Mouse (Mus musculus) neural tube, embryonic 12.5 days (tissue): Measurements from ENCODE around the gene Cd207. TPM values are rescaled to one million over a fixed set of nuclear protein-coding genes. Genes with fewer than 3 reads are reported as not detected.

Source experiments
- ATAC-seq: fragments of 200-750 bp; cut with Nextera tagmentation; 2 replicates; pipeline ENCODE4 v1.8.0; 2017; ENCODE audit warnings: low read depth, mild to moderate bottlenecking, moderate TSS enrichment, moderate library complexity; ENCODE audit not compliant: low FRiP score
- H3K27ac ChIP-seq: fragments of 300-500 bp; sonication (generic); 2 replicates; pipeline ENCODE4 v1.5.1; 2016
- H3K27me3 ChIP-seq: fragments of 300-500 bp; sonication (generic); replicated peaks from 2 replicates; pipeline ENCODE4 v1.6.1; 2016; ENCODE audit warnings: mild to moderate bottlenecking
- H3K36me3 ChIP-seq: fragments of 300-500 bp; sonication (generic); 2 replicates; pipeline ENCODE4 v1.6.1; 2016; ENCODE audit warnings: mild to moderate bottlenecking
- H3K4me1 ChIP-seq: fragments of 300-500 bp; sonication (generic); 2 replicates; pipeline ENCODE4 v1.6.1; 2016
- H3K4me2 ChIP-seq: fragments of 300-500 bp; sonication (generic); replicated peaks from 2 replicates; pipeline ENCODE4 v1.6.1; 2016; ENCODE audit warnings: mild to moderate bottlenecking
- H3K4me3 ChIP-seq: fragments of 300-500 bp; sonication (generic); 2 replicates; pipeline ENCODE4 v1.5.1; 2016
- H3K9ac ChIP-seq: fragments of 300-500 bp; sonication (generic); 2 replicates; pipeline ENCODE4 v1.6.1; 2016; ENCODE audit warnings: mild to moderate bottlenecking
- H3K9me3 ChIP-seq: fragments of 300-500 bp; sonication (generic); 2 replicates; pipeline ENCODE4 v1.6.1; 2016; ENCODE audit warnings: mild to moderate bottlenecking
- WGBS: fragments of 180-500 bp; shearing (Covaris S2); methylation state at CpG from one replicate; pipeline ENCODE4 v1.1.7; 2016; 5-methylcytosine and 5-hydroxymethylcytosine counted together
- polyA plus RNA-seq: library from polyadenylated mRNA; unstranded; fragments of >200 nt; fragmentation: Nextera tagmentation; extraction: Ambion mirVana; gene quantifications from 2 replicates; pipeline ENCODE4 v1.2.1, GENCODE M21; 2016

Gene Cd207
- polyA plus RNA-seq, 1 experiment from 2014 or later, result not detected

DNA sequence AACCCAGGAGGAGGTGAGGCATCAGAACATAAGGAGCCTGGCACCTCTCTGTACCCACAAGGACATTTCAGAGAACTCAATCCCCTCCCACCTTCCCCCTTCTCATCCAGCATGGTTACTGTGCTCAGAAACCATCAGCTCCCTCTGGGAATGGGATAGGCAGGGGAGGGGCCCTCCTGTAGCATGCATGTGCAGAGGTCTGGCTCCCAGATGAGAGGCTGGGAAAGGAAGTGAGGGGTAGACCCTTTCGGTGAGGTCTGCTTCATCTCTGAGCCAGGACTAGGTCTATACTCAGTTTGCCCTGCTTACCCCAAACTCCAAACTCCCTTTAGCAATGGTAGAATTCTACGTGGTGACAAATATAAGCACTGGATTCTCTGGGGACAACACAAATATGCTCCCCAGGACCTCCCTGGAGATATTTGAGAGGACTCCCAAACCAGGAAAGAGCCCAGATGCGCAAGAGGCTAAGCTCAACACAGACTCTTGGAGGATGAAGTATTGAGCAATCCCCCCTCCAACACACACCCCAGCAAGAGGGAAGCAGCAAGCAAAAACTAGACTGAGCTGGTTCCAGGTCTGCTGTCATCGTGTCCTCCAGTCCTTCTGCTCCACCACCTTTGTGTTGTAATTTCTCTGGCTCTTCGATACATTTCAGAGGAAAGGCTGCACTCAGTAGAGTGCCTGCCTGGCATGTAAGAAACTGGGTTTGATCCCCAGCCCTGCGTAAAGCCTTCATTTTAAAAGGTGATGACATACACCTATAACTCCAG is 30.3 kb upstream of the Cd207 start:
- no peak for ATAC-seq
- Histone ChIP-seq H3K4me3 (no peak overlapping the region), H3K9ac (no peak overlapping the region), H3K4me2 (no peak overlapping the region), H3K36me3 (no peaks in the 10 kb centered on the region), H3K27ac (no peak overlapping the region), H3K27me3 (peaks cover 99% of the 10 kb centered on the region), H3K4me1 (peaks cover 16% of the 10 kb centered on the region), H3K9me3 (no peaks in the 10 kb centered on the region)
- 5% methylated on average over 6 of the region's 6 CpGs for WGBS

DNA sequence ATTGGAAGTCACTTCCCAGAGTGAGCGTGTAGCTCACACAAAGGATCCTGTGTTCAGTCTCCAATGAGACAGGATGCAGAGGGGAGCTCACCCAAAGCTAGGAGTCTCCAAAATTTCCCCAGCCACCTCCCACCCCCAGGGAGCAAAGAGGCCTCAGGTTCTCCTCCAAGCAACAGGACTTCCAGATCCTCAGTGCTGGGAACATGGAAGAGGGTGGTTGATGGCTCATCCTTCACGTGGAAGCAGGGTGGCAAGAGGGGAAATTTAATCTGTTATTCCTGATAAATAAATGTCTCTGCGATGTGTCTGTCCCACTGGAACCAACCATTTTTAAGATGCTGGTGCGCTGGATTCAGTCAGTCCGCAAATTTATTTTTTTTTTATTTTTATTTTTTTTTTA is 27.0 kb upstream of the Cd207 start:
- H3K9ac ChIP-seq, result no peak overlapping the region
- no peaks in the 10 kb centered on the region for H3K9me3 ChIP-seq
- H3K4me2 ChIP-seq, result no peak overlapping the region
- no peak for ATAC-seq
- WGBS, result 16% methylated on average over 5 of the region's 5 CpGs
- no peak overlapping the region for H3K4me3 ChIP-seq
- no peak overlapping the region for H3K27ac ChIP-seq
- no peaks in the 10 kb centered on the region for H3K36me3 ChIP-seq
- H3K4me1 ChIP-seq, result no peaks in the 10 kb centered on the region
- peaks cover 94% of the 10 kb centered on the region for H3K27me3 ChIP-seq

DNA sequence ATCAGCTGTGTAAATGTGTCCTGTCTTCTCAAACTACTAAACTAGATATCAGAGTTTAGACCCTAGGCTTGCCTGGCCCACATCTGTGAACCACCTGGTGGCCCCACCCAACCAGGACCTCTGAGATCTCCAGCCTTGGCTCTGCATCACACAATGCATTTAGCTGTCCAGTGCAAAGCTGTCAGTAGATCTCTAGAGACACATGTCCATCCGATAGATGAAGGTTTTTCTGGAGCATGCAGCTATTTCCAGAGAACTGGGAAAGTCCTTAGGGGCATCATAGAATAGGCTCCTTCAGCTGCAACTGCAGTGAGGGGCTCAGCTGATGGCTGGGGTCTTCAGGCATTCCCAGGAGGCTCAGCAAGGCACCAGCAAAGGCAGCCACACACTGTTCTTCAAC is 26.6 kb upstream of the Cd207 start:
- 8% methylated on average over 1 of the region's 1 CpGs for WGBS
- Histone ChIP-seq H3K4me1 (no peaks in the 10 kb centered on the region), H3K9ac (no peak overlapping the region), H3K4me3 (no peak overlapping the region), H3K4me2 (no peak overlapping the region), H3K27ac (no peak overlapping the region), H3K9me3 (no peaks in the 10 kb centered on the region), H3K27me3 (peaks cover 94% of the 10 kb centered on the region), H3K36me3 (no peaks in the 10 kb centered on the region)
- ATAC-seq, result no peak

- peaks cover 94% of the 10 kb centered on the region for H3K27me3 ChIP-seq
- no peak for ATAC-seq
- no peak overlapping the region for H3K9ac ChIP-seq
- H3K4me3 ChIP-seq, result no peak overlapping the region
- no peaks in the 10 kb centered on the region for H3K4me1 ChIP-seq
- H3K4me2 ChIP-seq, result no peak overlapping the region
- WGBS, result 2% methylated on average over 10 of the region's 10 CpGs
- H3K27ac ChIP-seq, result no peak overlapping the region
- H3K36me3 ChIP-seq, result no peaks in the 10 kb centered on the region
- no peaks in the 10 kb centered on the region for H3K9me3 ChIP-seq
These were observed 26.0 kb upstream of the Cd207 start for GRCm38 (mm10) chr6:83703722-83704078.

DNA sequence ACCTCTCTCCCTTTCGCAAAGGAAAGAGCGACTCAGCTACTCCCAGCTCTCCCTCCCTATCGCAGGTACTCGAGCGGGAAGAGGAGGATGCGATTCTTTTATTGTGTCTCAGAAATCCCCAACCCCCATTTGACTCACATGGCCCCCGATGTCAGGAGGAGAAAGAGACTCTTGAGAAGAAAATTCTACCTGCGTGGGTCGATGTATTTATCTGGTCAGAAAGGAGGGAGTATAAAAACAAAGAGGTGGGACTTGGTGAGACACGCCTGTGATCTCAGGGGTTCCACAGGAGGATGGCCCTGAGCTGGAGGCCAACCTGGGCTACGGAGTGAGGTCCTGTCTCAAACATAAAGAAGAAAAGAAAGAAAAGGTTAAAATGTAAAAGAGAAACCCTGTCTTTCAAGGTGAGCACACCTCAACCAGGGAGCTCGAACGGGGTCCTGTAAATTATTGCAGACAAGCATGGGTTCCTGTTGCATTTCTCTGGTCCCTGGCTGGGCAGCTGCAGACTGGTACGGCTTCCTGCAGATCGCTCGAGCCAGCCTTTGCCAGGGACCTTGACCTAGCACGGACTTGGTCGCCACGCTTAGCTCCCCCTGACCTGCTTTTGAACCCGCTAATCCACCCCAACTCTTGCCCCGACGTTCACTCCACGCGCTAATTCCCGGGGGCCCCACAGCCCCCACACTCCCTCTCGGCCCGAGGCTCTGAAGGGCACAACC is 25.5 kb upstream of the Cd207 start:
- Histone ChIP-seq H3K9me3 (no peaks in the 10 kb centered on the region), H3K9ac (no peak overlapping the region), H3K27ac (no peak overlapping the region), H3K4me1 (no peaks in the 10 kb centered on the region), H3K36me3 (no peaks in the 10 kb centered on the region), H3K4me3 (no peak overlapping the region), H3K4me2 (no peak overlapping the region), H3K27me3 (peaks cover 94% of the 10 kb centered on the region)
- WGBS, result under 1% methylated on average over 27 of the region's 27 CpGs
- ATAC-seq, result no peak

DNA sequence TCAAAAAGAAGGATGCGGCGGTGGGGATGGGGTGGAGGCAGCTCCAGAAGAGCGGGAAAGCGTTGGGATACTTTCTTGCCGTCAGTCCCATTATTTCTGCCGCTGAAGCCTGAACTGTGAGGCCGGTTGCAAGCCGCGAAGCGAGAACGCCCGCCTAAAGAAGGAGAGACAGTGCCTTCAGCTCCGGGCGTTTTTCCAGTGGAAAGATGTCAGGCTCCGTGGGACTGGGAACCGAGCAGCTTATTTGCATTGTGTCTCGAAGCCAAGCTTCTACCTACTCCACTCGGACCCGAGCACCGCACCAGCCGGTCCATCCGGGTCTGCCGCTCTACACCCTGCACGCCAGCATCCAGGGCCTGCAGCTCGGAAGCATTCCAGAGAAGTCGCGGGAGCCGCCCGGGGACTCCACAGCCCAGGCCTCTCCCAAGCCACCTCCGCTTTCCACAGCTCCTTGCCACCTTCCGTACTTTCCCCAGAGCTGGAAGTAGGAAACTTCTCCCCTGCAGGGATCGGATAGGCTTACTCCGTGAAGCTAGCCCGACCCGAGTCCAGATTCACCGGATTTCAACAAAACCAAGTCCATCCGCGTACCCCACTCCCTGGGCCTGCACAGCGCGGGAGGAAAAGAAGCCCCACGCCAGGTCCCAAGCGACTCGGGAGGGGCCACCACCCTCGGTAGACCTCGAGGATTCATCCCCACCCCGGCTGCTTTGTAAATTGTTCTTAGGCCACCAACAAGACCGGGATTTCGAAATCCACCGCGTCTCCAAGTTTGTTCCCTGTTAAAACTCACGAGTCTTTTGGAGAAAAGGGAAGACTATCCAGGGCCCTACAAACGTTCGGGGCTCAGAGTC is 24.7 kb upstream of the Cd207 start:
- Histone ChIP-seq H3K4me3 (no peak overlapping the region), H3K27ac (no peak overlapping the region), H3K9me3 (no peaks in the 10 kb centered on the region), H3K4me2 (0 out of 2 replicates have a peak overlapping the region, but pooled peaks have one; percentile 2), H3K4me1 (no peaks in the 10 kb centered on the region), H3K9ac (no peak overlapping the region), H3K27me3 (peaks cover 94% of the 10 kb centered on the region), H3K36me3 (no peaks in the 10 kb centered on the region)
- WGBS, result under 1% methylated on average over 53 of the region's 53 CpGs
- no peak for ATAC-seq

DNA sequence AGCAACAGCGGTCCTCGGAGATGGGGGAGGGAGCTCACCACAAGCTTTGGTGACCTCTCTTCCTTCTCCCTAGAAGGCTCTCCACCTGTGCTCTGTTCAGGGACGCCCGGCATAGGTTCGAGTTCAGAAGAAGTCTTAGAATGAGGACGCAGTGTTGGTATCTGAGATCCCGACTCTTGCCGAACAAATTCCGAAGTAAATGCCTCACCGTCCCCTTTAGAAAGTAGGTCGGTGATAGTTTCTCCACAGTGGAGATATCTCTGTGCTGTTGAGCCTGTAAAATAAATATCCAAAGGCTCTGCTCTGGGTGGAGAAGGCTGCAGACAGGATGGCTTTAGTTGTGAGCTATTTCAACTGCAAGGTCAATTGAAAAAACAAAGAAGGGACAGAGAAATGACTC is 23.3 kb upstream of the Cd207 start:
- H3K27me3 ChIP-seq, result peaks cover 94% of the 10 kb centered on the region
- no peak overlapping the region for H3K9ac ChIP-seq
- H3K4me2 ChIP-seq, result no peak overlapping the region
- 1% methylated on average over 11 of the region's 11 CpGs for WGBS
- H3K9me3 ChIP-seq, result no peaks in the 10 kb centered on the region
- no peak overlapping the region for H3K27ac ChIP-seq
- no peak for ATAC-seq
- no peaks in the 10 kb centered on the region for H3K36me3 ChIP-seq
- H3K4me1 ChIP-seq, result no peaks in the 10 kb centered on the region
- H3K4me3 ChIP-seq, result no peak overlapping the region

DNA sequence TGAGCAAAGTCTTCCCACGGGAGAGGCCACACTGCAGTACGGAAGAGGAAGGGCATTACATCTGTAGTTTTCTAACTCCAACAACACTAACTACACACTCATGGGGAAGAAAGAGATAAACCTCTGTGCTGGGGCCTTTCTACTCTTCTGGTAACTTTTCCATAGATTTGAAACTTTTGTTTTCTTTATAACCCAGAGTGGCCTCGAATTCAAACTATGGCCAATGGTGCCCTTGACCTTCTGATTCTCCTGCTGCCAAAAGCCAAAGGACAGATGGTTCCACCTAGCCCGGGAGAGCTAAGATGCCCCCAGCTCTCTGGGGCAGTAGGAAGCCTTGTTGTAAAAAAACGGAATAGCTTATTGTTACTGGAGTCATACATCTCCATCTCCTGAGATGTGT is 22.3 kb upstream of the Cd207 start:
- no peaks in the 10 kb centered on the region for H3K4me1 ChIP-seq
- no peak overlapping the region for H3K9ac ChIP-seq
- no peak for ATAC-seq
- no peaks in the 10 kb centered on the region for H3K36me3 ChIP-seq
- H3K9me3 ChIP-seq, result no peaks in the 10 kb centered on the region
- WGBS, result under 1% methylated on average over 5 of the region's 5 CpGs
- H3K27me3 ChIP-seq, result peaks cover 94% of the 10 kb centered on the region
- no peak overlapping the region for H3K4me2 ChIP-seq
- H3K4me3 ChIP-seq, result no peak overlapping the region
- no peak overlapping the region for H3K27ac ChIP-seq

DNA sequence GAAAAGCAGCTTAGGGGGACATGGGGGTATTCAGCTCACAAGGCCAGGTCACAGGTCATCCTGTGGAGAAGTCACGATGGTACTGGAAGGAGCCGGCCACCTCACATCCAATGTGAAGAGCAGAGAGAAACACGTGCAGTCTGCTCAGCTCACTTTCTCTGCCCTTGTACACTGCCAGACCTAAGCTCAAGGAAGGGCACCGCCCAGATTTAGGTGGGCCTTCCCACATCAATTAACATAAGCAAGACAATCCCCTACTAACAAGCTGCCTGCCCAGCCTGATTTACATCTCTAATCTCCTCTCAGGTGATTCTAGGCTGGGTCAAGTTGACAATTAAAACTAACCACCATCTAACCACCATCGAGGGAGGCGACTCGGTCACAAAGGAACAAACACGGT is 20.3 kb upstream of the Cd207 start:
- 2% methylated on average over 8 of the region's 8 CpGs for WGBS
- Histone ChIP-seq H3K4me2 (no peak overlapping the region), H3K36me3 (no peaks in the 10 kb centered on the region), H3K27ac (no peak overlapping the region), H3K27me3 (peaks cover 95% of the 10 kb centered on the region), H3K4me3 (no peak overlapping the region), H3K9me3 (no peaks in the 10 kb centered on the region), H3K9ac (no peak overlapping the region), H3K4me1 (no peaks in the 10 kb centered on the region)
- ATAC-seq, result no peak

- no peak for ATAC-seq
- peaks cover 98% of the 10 kb centered on the region for H3K27me3 ChIP-seq
- H3K4me3 ChIP-seq, result no peak overlapping the region
- no peak overlapping the region for H3K27ac ChIP-seq
- no peaks in the 10 kb centered on the region for H3K36me3 ChIP-seq
- H3K9me3 ChIP-seq, result no peaks in the 10 kb centered on the region
- no peaks in the 10 kb centered on the region for H3K4me1 ChIP-seq
- H3K9ac ChIP-seq, result no peak overlapping the region
- no peak overlapping the region for H3K4me2 ChIP-seq
- WGBS, result under 1% methylated on average over 7 of the region's 7 CpGs
These were observed 19.0 kb upstream of the Cd207 start for GRCm38 (mm10) chr6:83696684-83697083.

- peaks cover 98% of the 10 kb centered on the region for H3K27me3 ChIP-seq
- H3K9ac ChIP-seq, result no peak overlapping the region
- H3K36me3 ChIP-seq, result no peaks in the 10 kb centered on the region
- H3K4me1 ChIP-seq, result no peaks in the 10 kb centered on the region
- H3K27ac ChIP-seq, result no peak overlapping the region
- H3K9me3 ChIP-seq, result no peaks in the 10 kb centered on the region
- no peak for ATAC-seq
- H3K4me3 ChIP-seq, result no peak overlapping the region
- 5% methylated on average over 3 of the region's 3 CpGs for WGBS
- H3K4me2 ChIP-seq, result no peak overlapping the region
These were observed 18.1 kb upstream of the Cd207 start for GRCm38 (mm10) chr6:83695731-83696130.

- no peaks in the 10 kb centered on the region for H3K9me3 ChIP-seq
- 0% methylated on average over 9 of the region's 9 CpGs for WGBS
- H3K4me3 ChIP-seq, result no peak overlapping the region
- H3K27me3 ChIP-seq, result peaks cover 87% of the 10 kb centered on the region
- no peak overlapping the region for H3K9ac ChIP-seq
- H3K4me1 ChIP-seq, result no peaks in the 10 kb centered on the region
- H3K27ac ChIP-seq, result no peak overlapping the region
- ATAC-seq, result no peak
- H3K4me2 ChIP-seq, result no peak overlapping the region
- H3K36me3 ChIP-seq, result no peaks in the 10 kb centered on the region
These were observed 16.2 kb upstream of the Cd207 start for GRCm38 (mm10) chr6:83693835-83694234.
